ENCODE assay signal across 8 mouse cellular contexts in the genomic region with DNA sequence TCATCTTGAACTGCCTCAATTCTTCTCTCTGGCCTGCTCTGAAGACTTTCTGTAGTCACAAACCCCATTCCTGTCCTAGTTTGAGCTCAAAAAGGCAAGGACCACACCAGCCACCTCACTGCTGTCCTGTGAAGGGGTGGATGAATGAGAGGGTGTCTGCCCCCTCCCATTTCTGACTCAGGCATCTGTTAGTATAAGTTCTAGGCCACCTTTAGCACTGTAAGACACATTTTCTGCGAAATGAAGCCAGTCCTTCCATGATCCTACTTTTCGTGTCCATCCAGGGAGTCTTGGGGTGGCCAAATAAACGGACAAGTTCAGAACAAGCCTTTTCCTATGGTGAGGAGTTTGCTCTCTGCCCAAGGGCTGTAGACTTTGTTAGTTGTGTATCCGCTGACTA. TPM values are rescaled to one million over a fixed set of nuclear protein-coding genes. Genes with fewer than 3 reads are reported as not detected.
DNase-seq lines count a peak whose midpoint lies in the region; ATAC-seq and TF ChIP-seq lines count a peak whose summit lies in the region.

A gene (minus strand): TSS at position 326 of the 400 bp plus-strand sequence.

- WGBS in spleen, adult 2 months, result 89% methylated on average over 4 of the region's 4 CpGs
- 58% methylated on average over 4 of the region's 4 CpGs for WGBS in heart, embryonic 12.5 days
- 78% methylated on average over 4 of the region's 4 CpGs for WGBS in limb, embryonic 15.5 days
- 83% methylated on average over 4 of the region's 4 CpGs for WGBS in stomach, postnatal 0 days

- no peak for ATAC-seq in heart, embryonic 12.5 days (ENCODE audit: insufficient number of reproducible peaks, low FRiP score)
- no peak for ATAC-seq in limb, embryonic 15.5 days (ENCODE audit: insufficient number of reproducible peaks, low FRiP score, low TSS enrichment, low read depth)
- no peak for ATAC-seq in stomach, postnatal 0 days (ENCODE audit: low FRiP score, low TSS enrichment)

- peak within 1 kb of the TSS; percentile 59 for H3K9ac ChIP-seq in heart, embryonic 12.5 days
- peak within 1 kb of the TSS; percentile 42 for H3K9ac ChIP-seq in limb, embryonic 15.5 days
- peak within 1 kb of the TSS; percentile 54 for H3K9ac ChIP-seq in stomach, postnatal 0 days (ENCODE audit: low read length)

- no peak for TF ChIP-seq EP300 in stomach, postnatal 0 days (optimal IDR thresholded peaks at IDR 0.05)

- no peaks in the 10 kb centered on the region for H3K9me3 ChIP-seq in heart, embryonic 12.5 days (replicated peaks)
- no peaks in the 10 kb centered on the region for H3K9me3 ChIP-seq in limb, embryonic 15.5 days
- H3K9me3 ChIP-seq in stomach, postnatal 0 days (ENCODE audit: control insufficient read depth, low read length), result no peaks in the 10 kb centered on the region

- H3K4me2 ChIP-seq in heart, embryonic 12.5 days, result peak within 1 kb of the TSS; percentile 88
- H3K4me2 ChIP-seq in limb, embryonic 15.5 days, result peak within 1 kb of the TSS; percentile 93
- peak within 1 kb of the TSS; percentile 96 for H3K4me2 ChIP-seq in stomach, postnatal 0 days (replicated peaks; ENCODE audit: low read depth)

- no peak within 1 kb of the TSS for H3K27ac ChIP-seq in spleen, adult 2 months (ENCODE audit: insufficient read depth, low read length)
- no peak within 1 kb of the TSS for H3K27ac ChIP-seq in heart, embryonic 12.5 days (ENCODE audit: poor library complexity, severe bottlenecking)
- no peak within 1 kb of the TSS for H3K27ac ChIP-seq in limb, embryonic 15.5 days
- peak within 1 kb of the TSS; percentile 30; the same call in 1 of the 2 replicates for H3K27ac ChIP-seq in stomach, postnatal 0 days (replicated peaks)

- intact Hi-C loops in left cerebral cortex, postnatal 36 days (cut with DNase I), result no loop called here

- no peak for TF ChIP-seq CTCF in spleen, adult 2 months (IDR thresholded peaks at IDR 0.05; ENCODE audit: extremely low read depth, insufficient read depth, insufficient read length, insufficient replicate concordance)
- no peak for TF ChIP-seq CTCF in stomach, postnatal 0 days (IDR thresholded peaks at IDR 0.05; ENCODE audit: low read depth)

- peak within 1 kb of the TSS; percentile 57 for H3K4me3 ChIP-seq in spleen, adult 2 months (ENCODE audit: extremely low read depth, insufficient read depth, insufficient read length)
- peak within 1 kb of the TSS; percentile 55 for H3K4me3 ChIP-seq in heart, embryonic 12.5 days
- H3K4me3 ChIP-seq in limb, embryonic 15.5 days, result peak within 1 kb of the TSS; percentile 49
- H3K4me3 ChIP-seq in stomach, postnatal 0 days (ENCODE audit: low read depth, low read length), result peak within 1 kb of the TSS; percentile 51

- H3K27me3 ChIP-seq in spleen, adult 2 months (ENCODE audit: control insufficient read depth, insufficient read depth, low read length), result peaks cover 4% of the 10 kb centered on the region
- H3K27me3 ChIP-seq in heart, embryonic 12.5 days (replicated peaks), result peaks cover 66% of the 10 kb centered on the region
- peaks cover 35% of the 10 kb centered on the region for H3K27me3 ChIP-seq in limb, embryonic 15.5 days
- H3K27me3 ChIP-seq in stomach, postnatal 0 days (ENCODE audit: control insufficient read depth, insufficient read depth, low read length), result peaks cover 3% of the 10 kb centered on the region; the same call in 1 of the 2 replicates

- DNase-seq in spleen, adult 2 months (ENCODE audit: low read depth in 1 of 2, low spot score in 2 of 2), result no peak
- DNase-seq in spleen, adult 12 weeks (ENCODE audit: low spot score), result no peak
- DNase-seq in stomach, postnatal 0 days (ENCODE audit: low spot score), result no peak
- DNase-seq in cerebellum, postnatal 25 days, result no peak
- no peak for DNase-seq in cerebellum, adult 11 months
- no peak for DNase-seq in left cerebral cortex, postnatal 36 days (ENCODE audit: low spot score in 2 of 2)

- H3K4me1 ChIP-seq in spleen, adult 2 months (ENCODE audit: control insufficient read depth, insufficient read depth, insufficient read length), result peaks cover 8% of the 10 kb centered on the region
- H3K4me1 ChIP-seq in heart, embryonic 12.5 days (replicated peaks), result peaks cover 5% of the 10 kb centered on the region
- peaks cover 34% of the 10 kb centered on the region for H3K4me1 ChIP-seq in limb, embryonic 15.5 days
- no peaks in the 10 kb centered on the region for H3K4me1 ChIP-seq in stomach, postnatal 0 days (replicated peaks; ENCODE audit: control insufficient read depth, insufficient read depth)

- no peaks in the 10 kb centered on the region for H3K36me3 ChIP-seq in spleen, adult 2 months (ENCODE audit: control insufficient read depth, insufficient read depth, low read length)
- no peaks in the 10 kb centered on the region for H3K36me3 ChIP-seq in heart, embryonic 12.5 days
- no peaks in the 10 kb centered on the region for H3K36me3 ChIP-seq in limb, embryonic 15.5 days
- no peaks in the 10 kb centered on the region for H3K36me3 ChIP-seq in stomach, postnatal 0 days (ENCODE audit: control insufficient read depth, insufficient read depth, low read length)

- no peak for TF ChIP-seq POLR2A in spleen, adult 2 months (IDR thresholded peaks at IDR 0.05; ENCODE audit: low read depth, low read length)

RNA-seq across cellular contexts. Expression of the gene that starts here (rescaled TPM):
- 7.7 and 8.9 TPM in 2 replicates for polyA plus RNA-seq in spleen, adult 2 months (2012; rRNA removed)
- polyA plus RNA-seq in heart, embryonic 12.5 days (2016; fragmentation: Nextera tagmentation; extraction: Ambion mirVana), result 1.1 and 1.2 TPM in 2 replicates
- polyA plus RNA-seq in limb, embryonic 15.5 days (2015; fragmentation: Nextera tagmentation; extraction: Ambion mirVana), result 3.5 and 3.8 TPM in 2 replicates
- polyA plus RNA-seq in stomach, postnatal 0 days (2015; fragmentation: Nextera tagmentation; extraction: Ambion mirVana), result 5.7 and 5.8 TPM in 2 replicates
- total RNA-seq in left cerebral cortex, postnatal 36 days (2021), result under 1 TPM; 0.57 to 0.91 TPM
